Mouse (Mus musculus) midbrain, postnatal 0 days (tissue): ENCODE data around the gene Msgn1. TPM values are rescaled to one million over a fixed set of nuclear protein-coding genes. Genes with fewer than 3 reads are reported as not detected.

Experiments
- ATAC-seq: fragments of 200-750 bp; cut with Nextera tagmentation; 2 replicates; pipeline ENCODE4 v1.8.0; 2017; ENCODE audit warnings: moderate number of reproducible peaks, mild to moderate bottlenecking, moderate TSS enrichment, moderate library complexity; ENCODE audit not compliant: low FRiP score
- DNase-seq: peaks from one replicate; pipeline ENCODE4 v3.0.0-alpha.2; 2015; ENCODE audit warnings: low spot score
- H3K27ac ChIP-seq: fragments of 300-500 bp; sonication (generic); 2 replicates; pipeline ENCODE4 v1.5.1; 2014; ENCODE audit warnings: low read depth, mild to moderate bottlenecking, low read length, mixed read lengths
- H3K27me3 ChIP-seq: fragments of 300-500 bp; sonication (generic); 2 replicates; pipeline ENCODE4 v1.6.1; 2014; ENCODE audit warnings: low read length, control low read depth, mixed read lengths; ENCODE audit not compliant: insufficient read depth
- H3K36me3 ChIP-seq: fragments of 300-500 bp; sonication (generic); 2 replicates; pipeline ENCODE4 v1.6.1; 2014; ENCODE audit warnings: low read length, control low read depth, mixed read lengths; ENCODE audit not compliant: insufficient read depth
- H3K4me1 ChIP-seq: fragments of 300-500 bp; sonication (generic); 2 replicates; pipeline ENCODE4 v1.6.1; 2014; ENCODE audit warnings: mild to moderate bottlenecking, control low read depth, antibody characterized with exemption, low read length, mixed read lengths; ENCODE audit not compliant: insufficient read depth
- H3K4me2 ChIP-seq: fragments of 300-500 bp; sonication (generic); 2 replicates; pipeline ENCODE4 v1.6.1; 2014; ENCODE audit warnings: low read depth, mild to moderate bottlenecking, low read length, mixed read lengths; ENCODE audit not compliant: poor library complexity, severe bottlenecking
- H3K4me3 ChIP-seq: fragments of 300-500 bp; sonication (generic); 2 replicates; pipeline ENCODE4 v1.5.1; 2014; ENCODE audit warnings: low read depth, mild to moderate bottlenecking, low read length, moderate library complexity
- H3K9ac ChIP-seq: fragments of 300-500 bp; sonication (generic); replicated peaks from 2 replicates; pipeline ENCODE4 v1.6.1; 2014; ENCODE audit warnings: mild to moderate bottlenecking, low read length, moderate library complexity, mixed read lengths; ENCODE audit not compliant: poor library complexity, severe bottlenecking
- H3K9me3 ChIP-seq: fragments of 300-500 bp; sonication (generic); 2 replicates; pipeline ENCODE4 v1.6.1; 2016; ENCODE audit warnings: low read length, control low read depth
- CTCF ChIP-seq: IDR thresholded peaks from 2 replicates; pipeline ENCODE4 v1.5.1; 2016; ENCODE audit warnings: antibody characterized with exemption, mild to moderate bottlenecking
- WGBS: fragments of 180-500 bp; shearing (Covaris S2); extraction: QIAGEN DNeasy Blood & Tissue Kit; methylation state at CpG from one replicate; pipeline ENCODE4 v1.1.7; 2014; 5-methylcytosine and 5-hydroxymethylcytosine counted together
- polyA plus RNA-seq: library from polyadenylated mRNA; unstranded; fragments of >200 nt; fragmentation: Nextera tagmentation; extraction: Ambion mirVana; gene quantifications from 2 replicates; pipeline ENCODE4 v1.2.1, GENCODE M21; 2015
- total RNA-seq: library from RNA; depleted of rRNA; stranded (reverse); fragments of >200 nt; gene quantifications from 2 replicates; pipeline ENCODE4 v1.2.3, GENCODE M21; 2014

Gene Msgn1
- total and polyA plus RNA-seq, 2 experiments from 2014 or later, result not detected

GRCm38 (mm10) chr12:11216454-11216853 is 7.7 kb upstream of the Msgn1 start:
- Histone ChIP-seq H3K9ac (no peak overlapping the region), H3K4me2 (no peak overlapping the region), H3K27me3 (no peaks in the 10 kb centered on the region), H3K27ac (no peak overlapping the region), H3K4me3 (no peak overlapping the region), H3K4me1 (no peaks in the 10 kb centered on the region), H3K9me3 (no peaks in the 10 kb centered on the region), H3K36me3 (no peaks in the 10 kb centered on the region)
- ATAC-seq (no peak), DNase-seq (no peak)
- TF ChIP-seq CTCF, result no peak
- 57% methylated on average over 3 of the region's 3 CpGs for WGBS

- no peak for TF ChIP-seq CTCF
- DNase-seq, result no peak
- WGBS, result 85% methylated on average over 2 of the region's 2 CpGs
- Histone ChIP-seq H3K9ac (no peak overlapping the region), H3K36me3 (no peaks in the 10 kb centered on the region), H3K4me2 (no peak overlapping the region), H3K9me3 (no peaks in the 10 kb centered on the region), H3K4me3 (no peak overlapping the region), H3K4me1 (no peaks in the 10 kb centered on the region), H3K27me3 (no peaks in the 10 kb centered on the region), H3K27ac (no peak overlapping the region)
- ATAC-seq, result no peak
These were observed 6.8 kb upstream of the Msgn1 start for GRCm38 (mm10) chr12:11215555-11215954.

GRCm38 (mm10) chr12:11214776-11215175 is 6.0 kb upstream of the Msgn1 start:
- no peak for TF ChIP-seq CTCF
- no peaks in the 10 kb centered on the region for H3K27me3 ChIP-seq
- H3K9me3 ChIP-seq, result no peaks in the 10 kb centered on the region
- H3K36me3 ChIP-seq, result no peaks in the 10 kb centered on the region
- no peak overlapping the region for H3K9ac ChIP-seq
- H3K4me3 ChIP-seq, result no peak overlapping the region
- no peak overlapping the region for H3K4me2 ChIP-seq
- no peak for DNase-seq
- H3K27ac ChIP-seq, result no peak overlapping the region
- no peaks in the 10 kb centered on the region for H3K4me1 ChIP-seq
- no peak for ATAC-seq

GRCm38 (mm10) chr12:11212881-11213280 is 4.1 kb upstream of the Msgn1 start:
- H3K4me2 ChIP-seq, result no peak overlapping the region
- H3K9ac ChIP-seq, result no peak overlapping the region
- no peak for DNase-seq
- no peaks in the 10 kb centered on the region for H3K4me1 ChIP-seq
- no peak overlapping the region for H3K4me3 ChIP-seq
- no peak for ATAC-seq
- no peaks in the 10 kb centered on the region for H3K9me3 ChIP-seq
- H3K36me3 ChIP-seq, result no peaks in the 10 kb centered on the region
- WGBS, result 86% methylated on average over 1 of the region's 1 CpGs
- no peaks in the 10 kb centered on the region for H3K27me3 ChIP-seq
- no peak overlapping the region for H3K27ac ChIP-seq
- no peak for TF ChIP-seq CTCF

- no peak overlapping the region for H3K4me2 ChIP-seq
- H3K27ac ChIP-seq, result no peak overlapping the region
- ATAC-seq, result no peak
- 88% methylated on average over 3 of the region's 3 CpGs for WGBS
- no peaks in the 10 kb centered on the region for H3K27me3 ChIP-seq
- no peak overlapping the region for H3K9ac ChIP-seq
- no peak for TF ChIP-seq CTCF
- no peaks in the 10 kb centered on the region for H3K36me3 ChIP-seq
- no peak overlapping the region for H3K4me3 ChIP-seq
- H3K9me3 ChIP-seq, result no peaks in the 10 kb centered on the region
- no peaks in the 10 kb centered on the region for H3K4me1 ChIP-seq
- DNase-seq, result no peak
These were observed 1.6 kb upstream of the Msgn1 start for GRCm38 (mm10) chr12:11210361-11210760.

GRCm38 (mm10) chr12:11209636-11210035 is 864 bp upstream of the Msgn1 start:
- no peaks in the 10 kb centered on the region for H3K9me3 ChIP-seq
- no peak for DNase-seq
- H3K4me2 ChIP-seq, result no peak overlapping the region
- 80% methylated on average over 5 of the region's 5 CpGs for WGBS
- H3K4me3 ChIP-seq, result no peak overlapping the region
- H3K36me3 ChIP-seq, result no peaks in the 10 kb centered on the region
- H3K9ac ChIP-seq, result no peak overlapping the region
- H3K27me3 ChIP-seq, result no peaks in the 10 kb centered on the region
- no peak for TF ChIP-seq CTCF
- ATAC-seq, result no peak
- no peak overlapping the region for H3K27ac ChIP-seq
- H3K4me1 ChIP-seq, result no peaks in the 10 kb centered on the region
